Mouse (Mus musculus): ENCODE measurements around the gene Fank1. TPM values are rescaled to one million over a fixed set of nuclear protein-coding genes. Genes with fewer than 3 reads are reported as not detected.

The Fank1 gene
- polyA plus RNA-seq, 1 experiment from 2014 or later, result 0.52 TPM

- H3K4me3 ChIP-seq (ENCODE audit: low read depth, low read length), result no peak overlapping the region
- WGBS, result 89% methylated on average over 9 of the region's 9 CpGs
- no peak overlapping the region for H3K4me2 ChIP-seq (ENCODE audit: low read depth, low read length)
- ATAC-seq (replicated peaks; ENCODE audit: insufficient number of reproducible peaks, low FRiP score, low TSS enrichment, low read depth), result no peak
- H3K9me3 ChIP-seq (replicated peaks; ENCODE audit: control insufficient read depth, low read length), result no peaks in the 10 kb centered on the region
- no peaks in the 10 kb centered on the region for H3K4me1 ChIP-seq (ENCODE audit: control insufficient read depth, insufficient read depth, low read length)
- no peaks in the 10 kb centered on the region for H3K36me3 ChIP-seq (replicated peaks; ENCODE audit: control insufficient read depth, insufficient read depth, low read depth, low read length)
- no peaks in the 10 kb centered on the region for H3K27me3 ChIP-seq (ENCODE audit: control insufficient read depth, insufficient read depth, low read length)
- DNase-seq (ENCODE audit: low spot score), result no peak
- H3K9ac ChIP-seq (replicated peaks; ENCODE audit: low read length), result no peak overlapping the region
- H3K27ac ChIP-seq (replicated peaks; ENCODE audit: low read depth, low read length), result no peak overlapping the region
Observed at GRCm38 (mm10) chr7:133916230-133916629, 139.6 kb downstream of the Fank1 start.

GRCm38 (mm10) chr7:133919306-133919705 is 142.6 kb downstream of the Fank1 start:
- H3K4me2 ChIP-seq (ENCODE audit: low read depth, low read length), result no peak overlapping the region
- H3K9ac ChIP-seq (replicated peaks; ENCODE audit: low read length), result no peak overlapping the region
- ATAC-seq (replicated peaks; ENCODE audit: insufficient number of reproducible peaks, low FRiP score, low TSS enrichment, low read depth) (no peak), DNase-seq (ENCODE audit: low spot score) (no peak)
- 66% methylated on average over 5 of the region's 5 CpGs for WGBS
- H3K36me3 ChIP-seq (replicated peaks; ENCODE audit: control insufficient read depth, insufficient read depth, low read depth, low read length), result no peaks in the 10 kb centered on the region
- H3K4me3 ChIP-seq (ENCODE audit: low read depth, low read length), result no peak overlapping the region
- no peak overlapping the region for H3K27ac ChIP-seq (replicated peaks; ENCODE audit: low read depth, low read length)
- H3K9me3 ChIP-seq (replicated peaks; ENCODE audit: control insufficient read depth, low read length), result no peaks in the 10 kb centered on the region
- H3K27me3 ChIP-seq (ENCODE audit: control insufficient read depth, insufficient read depth, low read length), result no peaks in the 10 kb centered on the region
- H3K4me1 ChIP-seq (ENCODE audit: control insufficient read depth, insufficient read depth, low read length), result no peaks in the 10 kb centered on the region

GRCm38 (mm10) chr7:133919918-133920317 is 143.3 kb downstream of the Fank1 start:
- ATAC-seq (replicated peaks; ENCODE audit: insufficient number of reproducible peaks, low FRiP score, low TSS enrichment, low read depth) (no peak), DNase-seq (ENCODE audit: low spot score) (no peak)
- Histone ChIP-seq H3K36me3 (replicated peaks; ENCODE audit: control insufficient read depth, insufficient read depth, low read depth, low read length) (no peaks in the 10 kb centered on the region), H3K4me2 (ENCODE audit: low read depth, low read length) (no peak overlapping the region), H3K9me3 (replicated peaks; ENCODE audit: control insufficient read depth, low read length) (no peaks in the 10 kb centered on the region), H3K4me1 (ENCODE audit: control insufficient read depth, insufficient read depth, low read length) (no peaks in the 10 kb centered on the region), H3K27me3 (ENCODE audit: control insufficient read depth, insufficient read depth, low read length) (no peaks in the 10 kb centered on the region), H3K27ac (replicated peaks; ENCODE audit: low read depth, low read length) (no peak overlapping the region), H3K9ac (replicated peaks; ENCODE audit: low read length) (no peak overlapping the region), H3K4me3 (ENCODE audit: low read depth, low read length) (no peak overlapping the region)
- 89% methylated on average over 5 of the region's 5 CpGs for WGBS

GRCm38 (mm10) chr7:133920724-133921123 is 144.1 kb downstream of the Fank1 start:
- no peaks in the 10 kb centered on the region for H3K4me1 ChIP-seq (ENCODE audit: control insufficient read depth, insufficient read depth, low read length)
- no peaks in the 10 kb centered on the region for H3K9me3 ChIP-seq (replicated peaks; ENCODE audit: control insufficient read depth, low read length)
- no peak overlapping the region for H3K9ac ChIP-seq (replicated peaks; ENCODE audit: low read length)
- 86% methylated on average over 7 of the region's 7 CpGs for WGBS
- H3K4me2 ChIP-seq (ENCODE audit: low read depth, low read length), result no peak overlapping the region
- DNase-seq (ENCODE audit: low spot score), result no peak
- no peaks in the 10 kb centered on the region for H3K36me3 ChIP-seq (replicated peaks; ENCODE audit: control insufficient read depth, insufficient read depth, low read depth, low read length)
- H3K27ac ChIP-seq (replicated peaks; ENCODE audit: low read depth, low read length), result no peak overlapping the region
- ATAC-seq (replicated peaks; ENCODE audit: insufficient number of reproducible peaks, low FRiP score, low TSS enrichment, low read depth), result no peak
- H3K4me3 ChIP-seq (ENCODE audit: low read depth, low read length), result no peak overlapping the region
- no peaks in the 10 kb centered on the region for H3K27me3 ChIP-seq (ENCODE audit: control insufficient read depth, insufficient read depth, low read length)

- H3K27me3 ChIP-seq (ENCODE audit: control insufficient read depth, insufficient read depth, low read length), result no peaks in the 10 kb centered on the region
- H3K4me1 ChIP-seq (ENCODE audit: control insufficient read depth, insufficient read depth, low read length), result no peaks in the 10 kb centered on the region
- no peak overlapping the region for H3K9ac ChIP-seq (replicated peaks; ENCODE audit: low read length)
- whole genome bisulfite sequencing, result 90% methylated on average over 4 of the region's 4 CpGs
- H3K4me3 ChIP-seq (ENCODE audit: low read depth, low read length), result no peak overlapping the region
- no peak overlapping the region for H3K4me2 ChIP-seq (ENCODE audit: low read depth, low read length)
- no peak overlapping the region for H3K27ac ChIP-seq (replicated peaks; ENCODE audit: low read depth, low read length)
- DNase-seq (ENCODE audit: low spot score) (no peak), ATAC-seq (replicated peaks; ENCODE audit: insufficient number of reproducible peaks, low FRiP score, low TSS enrichment, low read depth) (no peak)
- H3K36me3 ChIP-seq (replicated peaks; ENCODE audit: control insufficient read depth, insufficient read depth, low read depth, low read length), result no peaks in the 10 kb centered on the region
- H3K9me3 ChIP-seq (replicated peaks; ENCODE audit: control insufficient read depth, low read length), result no peaks in the 10 kb centered on the region
Observed at GRCm38 (mm10) chr7:133921291-133921690, 144.6 kb downstream of the Fank1 start.

GRCm38 (mm10) chr7:133923994-133924393 is 147.3 kb downstream of the Fank1 start:
- ATAC-seq (replicated peaks; ENCODE audit: insufficient number of reproducible peaks, low FRiP score, low TSS enrichment, low read depth), result no peak
- Histone ChIP-seq H3K4me1 (ENCODE audit: control insufficient read depth, insufficient read depth, low read length) (no peaks in the 10 kb centered on the region), H3K27me3 (ENCODE audit: control insufficient read depth, insufficient read depth, low read length) (no peaks in the 10 kb centered on the region), H3K27ac (replicated peaks; ENCODE audit: low read depth, low read length) (no peak overlapping the region), H3K36me3 (replicated peaks; ENCODE audit: control insufficient read depth, insufficient read depth, low read depth, low read length) (no peaks in the 10 kb centered on the region), H3K9ac (replicated peaks; ENCODE audit: low read length) (no peak overlapping the region), H3K9me3 (replicated peaks; ENCODE audit: control insufficient read depth, low read length) (no peaks in the 10 kb centered on the region), H3K4me3 (ENCODE audit: low read depth, low read length) (no peak overlapping the region), H3K4me2 (ENCODE audit: low read depth, low read length) (no peak overlapping the region)
- WGBS, result 78% methylated on average over 6 of the region's 6 CpGs
- DNase-seq (ENCODE audit: low spot score), result no peak

GRCm38 (mm10) chr7:133925771-133926170 is 149.1 kb downstream of the Fank1 start:
- Histone ChIP-seq H3K4me1 (ENCODE audit: control insufficient read depth, insufficient read depth, low read length) (no peaks in the 10 kb centered on the region), H3K27ac (replicated peaks; ENCODE audit: low read depth, low read length) (no peak overlapping the region), H3K36me3 (replicated peaks; ENCODE audit: control insufficient read depth, insufficient read depth, low read depth, low read length) (no peaks in the 10 kb centered on the region), H3K4me2 (ENCODE audit: low read depth, low read length) (no peak overlapping the region), H3K27me3 (ENCODE audit: control insufficient read depth, insufficient read depth, low read length) (no peaks in the 10 kb centered on the region), H3K4me3 (ENCODE audit: low read depth, low read length) (no peak overlapping the region), H3K9ac (replicated peaks; ENCODE audit: low read length) (no peak overlapping the region), H3K9me3 (replicated peaks; ENCODE audit: control insufficient read depth, low read length) (no peaks in the 10 kb centered on the region)
- ATAC-seq (replicated peaks; ENCODE audit: insufficient number of reproducible peaks, low FRiP score, low TSS enrichment, low read depth) (no peak), DNase-seq (ENCODE audit: low spot score) (no peak)
- WGBS, result 73% methylated on average over 2 of the region's 2 CpGs

- DNase-seq (ENCODE audit: low spot score) (no peak), ATAC-seq (replicated peaks; ENCODE audit: insufficient number of reproducible peaks, low FRiP score, low TSS enrichment, low read depth) (no peak)
- Histone ChIP-seq H3K4me3 (ENCODE audit: low read depth, low read length) (no peak overlapping the region), H3K9me3 (replicated peaks; ENCODE audit: control insufficient read depth, low read length) (no peaks in the 10 kb centered on the region), H3K9ac (replicated peaks; ENCODE audit: low read length) (no peak overlapping the region), H3K27ac (replicated peaks; ENCODE audit: low read depth, low read length) (no peak overlapping the region), H3K4me1 (ENCODE audit: control insufficient read depth, insufficient read depth, low read length) (no peaks in the 10 kb centered on the region), H3K4me2 (ENCODE audit: low read depth, low read length) (no peak overlapping the region), H3K27me3 (ENCODE audit: control insufficient read depth, insufficient read depth, low read length) (no peaks in the 10 kb centered on the region), H3K36me3 (replicated peaks; ENCODE audit: control insufficient read depth, insufficient read depth, low read depth, low read length) (no peaks in the 10 kb centered on the region)
- WGBS, result 82% methylated on average over 3 of the region's 3 CpGs
Observed at GRCm38 (mm10) chr7:133928981-133929380, 152.3 kb downstream of the Fank1 start.
